Mouse (Mus musculus) thymus, postnatal 25 days (tissue): ENCODE measurements around the gene Ostf1.

ENCODE experiments used
- DNase-seq: peaks from one replicate; pipeline ENCODE4 v3.0.0; 2022

Gene Ostf1

DNA sequence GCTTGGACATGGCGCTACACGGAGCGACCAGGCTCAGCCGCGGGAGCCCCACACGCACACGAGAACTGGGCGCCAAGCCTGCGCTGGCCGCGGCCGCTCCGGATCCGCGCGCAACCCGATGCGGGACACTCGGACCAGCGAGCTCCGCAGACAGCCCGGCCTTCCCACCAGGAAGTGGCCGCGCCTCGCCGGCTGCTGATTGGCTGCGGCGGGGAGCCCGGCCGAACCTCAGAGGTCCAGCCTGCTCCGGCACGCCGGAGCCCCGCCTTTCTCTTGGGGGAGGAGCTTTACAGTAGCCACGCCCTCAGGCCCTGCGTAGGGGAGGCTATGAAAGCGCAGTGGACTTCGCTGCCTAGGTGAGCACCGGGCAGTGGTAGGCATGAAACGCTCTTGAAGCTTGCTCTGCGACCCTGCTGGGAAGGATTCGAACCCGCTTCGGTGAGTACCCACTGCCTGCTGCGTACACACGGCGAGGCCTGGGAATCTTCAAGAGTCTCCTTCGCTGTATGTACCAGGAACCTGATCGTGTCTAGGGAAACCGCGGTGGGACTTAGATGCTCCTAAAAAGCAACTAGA, at the start of gene Ostf1, which contains the start of gene Nmrk1:
Gene Ostf1 (minus strand): TSS at position 180 of the 576 bp plus-strand sequence.
Gene Nmrk1 (plus strand): TSS at position 307 of the 576 bp plus-strand sequence.
- DNase-seq, result peak; percentile 97

DNA sequence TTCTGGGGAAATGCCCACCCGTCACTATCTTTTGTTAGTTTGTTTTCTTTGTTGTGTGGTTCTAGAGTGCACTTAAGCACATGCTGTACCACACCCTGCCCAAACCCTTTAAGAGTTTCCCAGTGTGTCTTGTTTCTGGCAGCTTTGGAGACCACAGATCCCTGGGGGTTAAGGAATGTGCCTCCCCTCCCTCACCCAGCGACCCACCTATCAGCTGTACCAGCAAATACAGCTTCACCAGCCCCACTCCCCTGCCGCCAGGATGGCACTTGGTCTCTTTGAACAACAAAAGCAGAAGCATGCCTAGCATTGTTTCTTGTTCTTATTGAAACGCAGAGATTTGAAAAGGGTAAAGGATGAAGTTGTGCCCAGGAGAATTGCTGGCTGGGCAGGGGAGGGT, 41.5 kb upstream of the Ostf1 start:
- no peak for DNase-seq

DNA sequence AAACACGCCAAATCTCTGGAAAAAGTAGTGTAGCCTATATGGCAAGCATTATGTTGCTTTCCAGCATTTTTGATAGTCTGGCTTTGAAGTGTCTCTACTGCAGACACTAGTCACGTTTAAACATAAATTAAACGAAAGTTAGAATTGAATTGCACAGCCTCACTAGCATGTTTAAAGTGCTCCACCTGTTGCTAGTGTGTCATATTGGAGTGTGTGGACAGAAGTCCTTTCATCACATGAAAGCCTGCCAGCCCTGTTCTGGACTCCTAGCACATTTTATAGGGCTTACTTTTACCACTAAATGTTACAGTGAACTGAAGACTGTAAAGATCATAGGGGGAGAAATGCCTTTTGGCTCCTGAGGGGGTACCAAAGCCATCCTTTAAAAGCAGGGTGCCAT, 40.9 kb upstream of the Ostf1 start:
- DNase-seq, result no peak

DNA sequence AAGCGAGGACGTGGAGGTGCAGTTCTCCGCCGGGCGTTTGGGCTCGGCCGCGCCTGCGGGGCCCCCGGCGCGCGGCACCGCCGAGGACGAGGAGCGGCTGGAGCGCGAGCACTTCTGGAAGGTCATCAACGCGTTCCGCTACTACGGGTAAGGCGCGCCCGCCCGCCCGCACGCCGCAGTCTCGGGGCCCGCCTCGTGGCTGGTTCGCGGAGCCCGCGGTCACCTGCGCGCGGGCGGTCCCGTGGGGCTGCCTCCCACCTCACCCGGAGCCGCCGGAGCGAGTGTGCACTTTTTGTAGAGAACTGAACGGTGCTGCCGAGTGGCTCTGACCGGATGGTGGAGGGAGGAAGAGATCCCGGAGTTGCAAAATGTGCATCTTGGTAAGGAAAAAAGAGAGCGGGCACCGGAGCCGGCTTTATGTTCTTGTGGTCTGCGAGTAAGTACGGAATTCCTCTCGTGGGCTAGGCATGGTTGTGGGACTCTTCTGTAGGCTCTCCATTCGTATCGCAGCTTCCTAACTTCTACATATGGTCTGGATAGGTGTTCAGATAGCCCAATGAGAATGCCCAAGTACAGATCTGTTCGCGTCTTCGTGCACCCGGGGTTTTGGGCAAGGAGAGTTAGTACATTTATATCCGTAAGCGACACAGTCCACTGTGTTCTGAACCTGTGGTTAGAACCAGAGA, 39.6 kb upstream of the Ostf1 start:
- DNase-seq, result peak; percentile 56

DNA sequence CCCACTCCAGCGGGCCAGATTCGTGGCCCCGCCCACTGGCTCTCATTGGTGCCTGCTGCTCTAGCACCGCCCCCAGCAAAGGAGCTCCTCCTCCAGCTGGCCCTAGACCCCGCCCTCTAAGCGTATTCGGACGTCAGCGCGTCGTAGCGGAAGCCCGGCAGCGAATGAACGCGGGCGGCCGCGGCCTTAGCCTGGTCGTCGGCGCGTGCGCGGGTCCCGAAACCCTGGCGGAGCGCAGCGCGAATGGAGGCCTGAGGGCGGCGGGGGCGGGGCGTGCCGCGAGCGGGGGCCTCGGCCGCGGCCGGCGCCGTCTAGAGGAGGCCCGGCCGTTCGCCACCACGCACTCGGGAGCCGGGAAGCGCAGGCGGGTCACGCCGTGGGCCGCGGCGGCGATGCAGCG, 39.0 kb upstream of the Ostf1 start, which contains the start of gene Carnmt1:
Gene Carnmt1 (plus strand): TSS at position 157 of the 400 bp plus-strand sequence.
- peak; percentile 99 for DNase-seq

DNA sequence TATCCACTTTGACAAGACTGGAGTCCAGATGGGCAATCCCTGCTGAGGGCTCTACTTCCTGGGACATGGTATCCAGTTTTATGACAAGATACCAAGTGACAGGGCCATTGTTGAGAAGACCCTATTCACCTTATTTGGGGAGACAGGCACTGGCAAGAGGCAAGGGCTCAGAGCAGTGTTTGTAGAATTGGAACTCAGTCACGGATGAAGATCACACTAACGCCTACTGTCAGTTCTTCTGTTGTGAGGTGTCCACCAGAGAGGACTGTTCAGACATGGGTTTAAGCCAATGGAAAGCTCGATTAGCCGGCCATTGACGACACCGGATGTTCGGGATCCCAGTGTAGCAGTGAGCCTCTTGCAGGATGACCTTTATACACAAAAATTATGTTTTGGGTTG, 37.9 kb upstream of the Ostf1 start:
- no peak for DNase-seq

DNA sequence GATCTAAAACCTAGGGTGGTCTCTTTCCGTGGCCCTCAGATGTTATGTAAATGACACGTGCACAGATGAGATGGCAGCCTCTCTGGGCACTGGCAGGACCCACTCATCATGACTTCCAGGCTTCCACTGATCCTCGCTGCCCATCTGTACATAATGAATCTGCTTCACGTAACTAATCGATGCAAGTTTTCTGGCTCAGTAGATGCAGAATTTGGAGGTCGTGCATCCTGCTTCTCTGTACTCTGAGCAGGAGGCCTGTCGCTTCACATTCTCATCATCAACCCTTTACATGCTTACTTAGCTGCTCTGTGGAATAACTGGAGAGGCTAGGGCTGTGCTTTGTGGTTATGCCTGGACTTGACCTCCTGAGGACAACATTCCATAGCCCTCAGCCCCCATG, 35.3 kb upstream of the Ostf1 start:
- DNase-seq, result no peak

DNA sequence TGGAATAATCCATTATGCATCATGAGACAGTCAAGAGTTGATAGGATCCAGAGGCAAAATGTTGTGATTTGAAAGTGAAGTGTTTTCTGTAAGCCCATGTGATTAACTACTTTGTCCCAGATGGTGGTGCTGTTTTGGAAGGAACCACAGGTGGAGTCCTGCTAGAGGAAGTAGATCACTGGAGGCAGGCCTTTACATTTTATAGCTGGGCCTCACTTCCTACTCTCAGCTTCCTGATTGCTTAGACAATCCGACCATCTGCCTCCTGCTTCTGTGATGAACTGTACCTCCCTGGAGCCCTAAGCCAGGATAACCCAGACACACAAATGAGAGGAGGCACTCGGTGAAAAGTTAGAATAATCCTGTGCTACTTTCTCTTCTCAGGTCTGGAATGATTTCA, 32.3 kb upstream of the Ostf1 start:
- no peak for DNase-seq

DNA sequence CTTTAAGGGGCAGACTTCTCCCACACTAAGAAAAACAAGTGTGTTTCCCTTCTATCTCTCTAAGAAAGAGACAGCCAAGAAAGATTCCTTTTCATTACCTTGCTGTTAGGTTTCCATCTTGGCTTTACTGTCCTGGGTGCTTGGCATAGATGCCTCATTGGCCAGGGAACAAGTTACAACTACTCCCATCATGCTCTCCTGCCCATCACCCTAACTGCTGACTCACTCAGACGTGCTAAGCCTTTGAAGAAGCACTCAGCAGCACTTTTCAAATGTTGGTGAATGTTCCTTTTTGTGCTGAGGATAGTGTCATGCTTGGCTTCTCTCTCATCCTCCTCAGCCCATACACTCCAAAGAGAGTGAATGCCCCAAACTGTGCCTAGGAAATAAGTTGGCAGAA, 30.1 kb upstream of the Ostf1 start:
- no peak for DNase-seq

DNA sequence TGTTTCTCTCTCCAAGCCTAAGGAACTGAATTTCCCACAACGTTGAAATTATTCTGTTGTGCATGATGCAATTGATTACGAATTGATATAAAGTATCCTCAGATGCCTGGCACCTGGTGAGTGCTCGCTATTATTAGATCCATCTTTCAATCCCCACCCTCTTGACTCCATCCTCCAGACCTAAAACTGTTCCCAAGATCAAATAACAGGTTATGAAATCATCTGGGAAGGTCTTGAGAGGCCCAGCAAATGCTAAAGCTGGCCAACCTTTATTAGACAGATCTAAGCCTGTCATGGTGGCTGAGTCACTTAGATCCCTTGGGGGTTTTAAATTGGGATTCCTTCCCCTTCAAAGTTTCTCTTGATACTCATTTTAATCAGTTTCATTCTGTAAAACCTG, 28.8 kb upstream of the Ostf1 start:
- DNase-seq, result no peak

DNA sequence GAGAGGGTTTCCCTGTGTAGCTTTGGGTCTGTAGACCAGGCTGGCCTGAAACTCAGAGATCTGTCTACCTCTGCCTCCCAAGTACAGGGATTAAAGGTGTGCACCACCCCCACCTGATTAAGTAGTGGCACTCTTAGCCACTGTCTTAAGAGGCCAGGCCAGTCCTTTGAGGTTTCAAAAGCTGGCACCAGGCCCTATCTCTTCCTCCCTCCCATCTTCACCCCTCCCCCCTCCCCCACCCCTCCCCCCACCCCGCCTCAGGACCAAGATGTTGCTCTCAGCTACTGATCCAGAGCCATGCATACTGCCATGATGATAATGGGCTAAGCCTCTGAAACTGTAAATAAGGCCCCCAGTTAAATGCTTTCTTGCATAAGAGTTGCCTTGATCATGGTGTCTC, 27.7 kb upstream of the Ostf1 start:
- DNase-seq, result no peak

DNA sequence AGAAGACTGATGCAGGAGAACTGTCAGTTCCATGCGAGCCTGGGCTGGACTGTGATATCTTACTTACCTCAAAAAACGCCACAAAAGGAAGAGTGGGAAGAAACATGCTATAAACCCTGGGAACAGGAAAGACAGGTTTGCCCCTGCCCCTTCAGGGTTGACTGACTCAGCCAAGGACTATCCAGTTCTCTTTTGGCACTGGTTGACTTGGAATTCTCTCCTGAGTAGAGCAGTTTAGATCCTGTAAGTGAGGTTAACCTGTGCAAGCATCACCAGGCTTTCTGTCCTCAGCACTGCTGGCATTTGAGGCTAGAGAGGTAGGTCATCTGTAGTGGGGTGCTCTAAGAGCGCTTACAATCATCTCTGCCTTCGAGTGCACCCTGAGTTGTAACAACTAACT, 26.9 kb upstream of the Ostf1 start:
- DNase-seq, result no peak

DNA sequence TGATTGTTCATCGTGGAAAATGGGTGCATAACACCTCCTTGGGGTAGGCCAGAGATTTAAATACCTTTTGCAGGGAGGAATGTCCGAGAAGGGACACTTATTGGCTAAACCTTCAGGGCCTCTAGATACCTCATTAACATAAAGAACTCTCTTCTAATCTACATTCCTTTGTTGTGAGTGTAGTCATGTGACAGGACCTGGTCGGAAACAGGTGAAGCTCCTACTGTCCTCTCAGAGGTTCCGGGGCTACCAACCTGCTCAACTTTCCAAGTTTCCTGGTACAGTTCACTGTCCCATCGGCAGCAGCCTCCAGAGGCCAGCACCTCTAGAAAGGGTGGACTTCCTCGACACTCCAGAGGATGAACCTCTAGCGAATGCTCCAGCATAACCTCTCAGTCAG, 24.4 kb upstream of the Ostf1 start:
- DNase-seq, result no peak

DNA sequence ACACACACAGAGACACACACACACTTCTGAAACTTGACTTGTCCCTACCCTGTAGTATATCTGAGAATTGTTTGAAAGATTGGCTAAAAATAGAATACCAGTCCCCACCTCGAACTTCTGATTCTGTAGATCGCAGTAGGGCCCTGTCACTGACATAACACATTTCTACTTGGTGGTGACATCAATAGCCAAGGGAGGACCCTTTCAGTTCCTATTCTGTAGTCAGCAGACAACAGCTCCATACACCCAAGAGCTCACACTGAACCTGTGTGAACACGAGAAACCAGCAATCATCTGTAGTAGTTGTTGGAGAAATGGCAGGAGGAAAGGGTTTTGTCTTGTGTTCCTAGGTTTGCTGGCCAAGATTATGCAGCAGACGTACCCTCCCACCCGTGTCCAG, 23.4 kb upstream of the Ostf1 start:
- DNase-seq, result no peak

DNA sequence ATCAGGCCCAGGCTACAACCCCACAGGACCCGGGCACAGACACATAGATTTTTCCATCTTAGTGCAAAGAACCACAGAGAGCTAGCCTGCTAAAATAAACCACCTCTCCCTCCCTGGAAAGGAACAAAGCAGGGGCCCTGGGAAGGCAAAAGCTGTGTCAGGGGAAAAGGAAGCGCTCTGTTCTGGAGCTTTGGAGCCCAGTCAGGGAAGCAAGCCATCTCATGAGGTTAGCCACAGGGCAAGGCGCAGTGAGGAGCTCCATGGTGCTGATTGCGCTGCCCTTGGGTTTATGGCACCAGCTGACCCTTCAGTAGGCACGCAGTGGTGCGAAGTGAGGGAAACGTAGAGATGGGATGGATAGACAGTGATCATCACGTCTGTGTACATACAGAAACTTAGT, 22.7 kb upstream of the Ostf1 start:
- no peak for DNase-seq

DNA sequence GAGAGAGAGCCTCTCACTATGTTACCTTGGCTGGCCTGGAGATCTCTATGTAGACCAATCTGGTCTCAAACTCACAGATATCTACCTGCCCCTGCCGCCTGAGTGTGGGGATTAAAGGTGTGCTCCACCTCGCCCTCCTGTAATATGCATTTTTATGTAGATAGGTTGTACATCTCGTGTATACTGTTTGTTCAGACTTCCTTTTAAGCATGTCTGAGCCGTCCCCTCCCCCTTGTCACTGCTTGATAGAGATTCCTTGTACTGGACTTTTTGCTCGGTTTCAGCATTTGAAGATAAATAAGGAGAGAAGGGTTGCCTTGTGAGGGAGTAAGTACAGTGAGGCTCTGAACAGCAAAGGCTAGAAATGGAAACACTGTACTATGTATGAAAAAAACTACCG, 21.4 kb upstream of the Ostf1 start:
- no peak for DNase-seq

DNA sequence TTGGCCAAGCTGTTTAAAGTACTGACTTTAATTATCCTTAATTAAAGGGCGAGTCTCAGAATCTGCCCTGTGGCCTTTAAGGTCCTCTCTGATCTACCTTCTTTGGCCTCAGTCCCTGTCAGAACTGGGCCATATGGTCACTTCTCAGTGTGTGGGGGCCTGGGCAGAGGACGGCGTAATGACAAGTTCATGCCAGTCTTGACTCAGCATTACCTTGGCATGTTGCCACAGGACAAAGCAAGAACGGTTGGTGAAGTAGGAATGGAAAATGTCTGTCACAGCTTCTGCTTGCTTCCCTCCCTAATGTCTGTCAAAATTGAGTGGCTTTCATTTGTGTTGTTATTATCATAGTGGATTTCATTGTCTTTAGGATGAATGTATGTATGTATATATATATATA, 21.0 kb upstream of the Ostf1 start:
- no peak for DNase-seq

DNA sequence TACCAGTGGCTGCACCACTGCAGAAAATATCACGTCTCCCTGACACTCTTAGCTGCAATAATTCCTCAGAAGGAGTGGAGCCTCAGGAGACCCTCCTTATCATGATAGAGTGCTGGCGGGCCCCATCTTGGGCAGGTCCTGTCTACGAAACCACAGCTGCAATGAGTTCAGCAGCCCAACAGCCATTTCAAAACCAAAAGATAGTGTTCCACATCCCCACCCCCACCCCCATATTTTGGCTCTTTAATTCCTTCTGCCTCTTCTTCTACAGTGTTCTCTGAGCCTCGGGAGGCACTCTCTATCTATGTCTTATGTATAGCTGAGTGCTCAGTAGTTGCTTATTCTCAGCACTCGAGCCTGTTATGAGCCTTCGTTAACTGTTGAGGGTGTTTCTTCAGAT, 18.9 kb upstream of the Ostf1 start:
- no peak for DNase-seq

DNA sequence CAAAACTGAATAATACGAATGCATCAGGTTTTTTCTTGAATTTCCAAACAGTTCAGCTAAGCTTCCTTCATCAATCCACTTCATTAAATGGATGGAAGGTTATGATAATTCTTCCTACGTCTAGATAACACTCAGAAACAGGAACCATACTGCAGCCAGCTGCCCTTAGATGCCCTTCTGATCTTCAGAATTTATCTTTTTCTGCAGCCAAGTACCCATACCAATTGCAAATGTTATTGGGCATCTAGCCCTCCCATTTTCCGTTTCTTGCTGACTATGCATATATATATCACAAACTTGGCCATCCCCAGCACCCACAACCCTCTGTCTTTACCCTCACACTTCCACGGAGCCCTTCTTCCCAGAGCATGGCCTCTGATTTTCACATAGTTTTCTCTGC, 18.3 kb upstream of the Ostf1 start:
- no peak for DNase-seq

DNA sequence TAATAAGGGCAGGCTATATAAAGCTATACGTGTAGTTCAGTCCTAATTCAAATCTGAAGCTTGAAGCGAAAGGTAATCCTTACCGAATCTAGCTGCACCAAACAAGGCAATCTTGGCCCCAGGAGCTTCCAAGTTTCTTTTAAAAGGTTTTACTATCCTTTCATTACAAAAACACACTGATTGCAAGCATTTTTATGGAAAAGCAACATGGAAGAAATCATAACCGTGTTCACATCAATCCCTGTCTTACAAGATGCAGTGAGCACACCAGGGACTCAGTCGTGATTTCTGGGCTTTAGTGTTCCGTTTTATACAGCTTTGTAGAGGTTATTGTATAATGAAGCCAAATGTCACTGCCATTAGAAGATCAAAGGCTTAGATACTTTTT, 16.9 kb upstream of the Ostf1 start:
- no peak for DNase-seq

DNA sequence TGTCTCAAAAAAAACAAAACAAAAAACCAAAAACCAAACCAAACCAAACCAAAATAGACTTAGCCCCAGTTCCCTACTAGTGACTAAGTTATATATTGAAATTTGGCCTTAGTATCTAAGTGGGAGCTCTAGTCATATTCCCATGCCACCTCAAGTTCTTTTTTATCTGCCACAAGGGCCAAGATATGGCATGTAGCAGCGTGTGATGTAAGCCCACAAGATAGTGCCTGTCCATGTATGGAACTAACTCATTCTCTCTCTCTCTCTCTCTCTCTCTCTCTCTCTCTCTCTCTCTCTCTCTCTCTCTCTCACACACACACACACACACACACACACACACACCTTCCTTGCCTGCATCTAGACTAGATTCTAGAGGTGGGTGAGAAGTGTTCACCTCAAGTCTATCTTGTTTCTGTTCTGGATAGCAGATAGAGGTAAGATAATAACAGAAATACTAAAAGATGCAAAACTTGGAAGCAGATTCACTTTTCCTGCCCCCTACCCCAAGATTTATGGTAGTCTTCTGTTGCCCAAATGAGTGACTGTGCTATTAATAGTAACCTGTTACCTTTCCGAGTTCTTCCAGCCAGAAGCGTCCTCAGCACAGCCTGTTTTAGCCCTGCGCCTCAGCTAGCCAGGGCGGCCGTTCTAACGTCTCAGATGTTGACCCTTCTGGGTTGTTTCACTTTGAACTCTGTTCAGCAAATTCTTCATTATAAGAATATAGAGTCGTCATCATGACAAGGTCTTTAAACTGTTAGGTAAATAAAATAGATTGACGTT, 16.3 kb upstream of the Ostf1 start:
- no peak for DNase-seq

DNA sequence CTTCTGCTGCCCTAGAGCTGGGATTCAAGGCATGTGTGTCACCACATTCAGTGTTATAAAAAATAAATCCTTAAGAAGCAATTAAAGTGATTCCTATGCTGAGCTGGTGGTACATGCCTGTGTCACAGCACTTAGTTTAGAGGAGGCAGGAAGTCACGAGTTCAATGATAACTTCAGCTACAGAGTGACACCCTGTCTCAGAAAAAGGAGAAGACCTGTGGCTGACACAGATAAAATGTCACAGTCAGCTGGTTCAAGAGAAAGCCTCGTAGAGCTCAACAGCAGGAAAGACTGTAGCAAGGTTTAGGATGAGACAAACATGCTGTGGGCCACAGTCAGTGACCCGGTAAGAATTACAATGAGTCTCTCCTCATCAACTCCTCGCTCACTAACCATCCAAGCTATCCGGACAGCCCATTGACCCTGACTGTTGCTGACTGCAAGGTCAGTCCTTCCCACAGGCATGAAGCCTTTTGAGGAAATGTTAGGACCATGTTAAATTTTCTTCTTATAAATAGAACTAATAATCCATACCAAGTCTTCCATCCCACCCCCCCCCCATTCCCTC, 15.3 kb upstream of the Ostf1 start:
- no peak for DNase-seq

DNA sequence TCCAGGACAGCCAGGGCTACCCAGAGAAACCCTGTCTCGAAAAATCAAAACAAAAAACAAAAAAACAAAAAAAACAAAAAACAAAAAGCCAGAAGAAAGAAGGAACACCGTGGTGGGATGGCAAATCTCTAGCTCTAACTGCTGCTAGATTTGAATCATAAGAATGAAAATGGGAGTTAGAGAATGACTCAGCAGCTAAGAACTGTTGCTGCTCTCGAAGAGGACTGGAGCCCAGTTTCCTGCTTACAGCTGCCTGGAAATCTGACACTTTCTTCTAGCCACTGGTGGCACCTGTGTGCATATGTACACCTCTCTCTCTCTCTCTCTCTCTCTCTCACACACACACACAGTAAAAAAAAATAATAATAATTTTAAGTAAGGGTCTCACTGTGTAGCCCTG, 14.8 kb upstream of the Ostf1 start:
- no peak for DNase-seq

DNA sequence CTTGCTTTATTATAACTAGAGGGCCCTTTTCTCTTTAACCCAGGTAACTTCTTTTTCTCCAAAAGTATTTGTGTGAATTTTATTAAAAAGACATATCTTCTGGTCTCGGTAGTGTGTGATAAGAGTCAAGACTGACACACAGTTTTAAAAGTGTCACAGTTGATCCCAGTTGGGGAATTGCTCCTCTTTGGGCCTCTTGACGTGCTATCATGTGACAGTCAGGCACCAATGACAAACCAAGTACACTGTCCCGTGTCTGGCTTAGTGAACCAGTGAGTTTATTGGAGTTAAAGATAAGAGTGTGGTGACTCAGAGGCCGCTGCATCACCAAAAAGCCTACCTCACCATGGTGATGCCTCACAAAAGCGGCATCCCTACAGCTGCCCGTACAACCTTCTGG, 12.5 kb upstream of the Ostf1 start:
- DNase-seq, result no peak
